Mouse (Mus musculus): ENCODE measurements around the gene Smarcd3. TPM values are rescaled to one million over a fixed set of nuclear protein-coding genes. Genes with fewer than 3 reads are reported as not detected.

Smarcd3 gene
- total RNA-seq (2015) (not detected in 2 replicates), total RNA-seq (2017) (0.07 TPM in 1 of 2 replicates, not detected in the other)

DNA sequence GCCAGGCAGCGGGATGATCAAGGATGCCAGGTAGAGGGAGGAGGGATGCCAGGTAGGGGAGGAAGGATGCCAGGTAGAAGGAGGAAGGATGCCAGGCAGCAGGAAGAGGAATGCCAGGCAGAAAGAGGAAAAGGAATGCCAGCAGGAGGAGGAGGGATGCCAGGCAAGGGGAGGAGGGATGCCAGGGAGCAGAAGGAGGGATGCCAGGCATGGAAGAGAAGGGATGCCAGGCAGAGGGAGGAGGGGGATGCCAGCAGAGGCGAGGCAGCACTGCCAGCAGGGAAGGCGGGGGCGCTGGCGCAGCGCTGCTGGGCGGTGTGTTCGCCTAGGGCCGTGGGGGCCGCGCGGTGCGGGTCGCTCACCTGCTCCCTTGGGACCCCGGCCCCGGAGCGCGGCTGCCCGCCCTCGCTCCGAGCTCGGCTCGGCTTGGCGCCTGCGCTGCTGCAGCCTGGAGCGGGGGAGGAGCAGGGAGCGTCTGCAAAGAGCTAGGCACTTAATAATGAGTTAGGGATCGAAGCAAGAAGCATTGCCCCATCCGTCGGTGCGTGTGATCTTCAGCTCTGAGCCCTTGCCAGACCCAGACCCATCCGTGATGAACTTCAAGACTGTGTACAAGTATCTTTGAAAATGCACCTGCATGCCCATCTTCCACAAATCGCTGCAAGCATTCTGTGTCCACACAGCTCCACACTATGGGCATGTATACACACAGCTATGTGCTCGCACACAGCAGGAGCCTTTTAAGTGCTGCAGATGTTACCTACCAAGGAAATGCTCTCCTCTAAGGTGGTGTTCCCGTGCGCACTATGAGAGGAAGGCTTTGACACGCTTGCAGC is at the start of gene Smarcd3:
Gene Smarcd3, minus strand, starts transcription at position 426 of the 836 bp plus-strand sequence.
- ATAC-seq (ENCODE audit: poor library complexity, severe bottlenecking), result no peak

DNA sequence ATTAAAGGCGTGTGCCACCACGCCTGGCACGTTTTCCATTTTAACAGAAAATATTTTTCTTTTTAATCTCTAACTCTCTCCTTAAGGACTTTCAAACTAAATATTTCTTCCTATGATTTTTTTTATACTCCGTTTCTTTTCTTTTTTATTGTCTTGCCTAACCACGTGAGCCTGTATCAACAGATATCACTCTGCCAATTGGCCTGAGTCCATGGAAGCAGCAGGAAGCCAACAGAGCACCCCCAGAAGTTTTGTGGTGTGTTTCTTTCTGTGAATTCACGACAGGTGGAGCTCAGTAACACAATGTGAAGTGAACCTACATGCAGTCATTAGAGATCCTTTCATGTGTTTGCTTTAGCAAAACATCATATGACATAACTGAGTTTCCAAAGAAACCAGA is 37.2 kb upstream of the Smarcd3 start:
- ATAC-seq (ENCODE audit: poor library complexity, severe bottlenecking), result no peak

DNA sequence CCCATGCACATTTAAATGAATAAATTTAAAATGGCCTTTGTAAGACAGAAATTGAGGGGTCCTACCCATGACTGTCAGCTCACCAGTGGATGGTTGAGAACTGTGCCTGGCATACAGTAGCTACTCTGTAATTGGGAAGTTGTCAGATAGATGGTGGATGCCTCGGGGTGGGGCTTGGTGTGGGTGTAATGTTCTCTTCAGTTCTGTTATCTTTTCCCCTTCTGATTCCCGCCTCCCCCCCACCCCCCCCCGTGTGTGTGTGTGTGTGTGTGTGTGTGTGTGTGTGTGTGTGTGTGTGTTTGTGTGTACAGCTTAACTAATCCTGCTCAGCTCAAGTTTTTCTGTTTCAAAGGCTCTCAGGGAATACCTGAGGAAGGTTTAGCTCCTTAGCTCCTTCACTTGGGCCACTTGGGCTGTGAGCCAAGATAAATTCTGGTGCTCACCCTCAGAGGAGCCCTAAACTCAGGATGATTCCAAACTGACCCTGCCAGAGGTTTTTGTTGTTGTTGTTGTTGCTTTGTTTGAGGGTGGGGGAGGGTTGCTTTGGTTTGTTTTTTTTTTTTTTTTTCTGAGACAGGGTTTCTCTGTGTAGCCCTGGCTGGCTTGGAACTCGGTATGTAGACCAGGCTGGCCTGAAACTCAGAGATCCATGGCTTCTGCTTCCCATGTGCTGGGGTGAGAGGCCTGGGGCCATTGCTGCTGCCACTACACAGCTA is 35.7 kb upstream of the Smarcd3 start:
- no peak for ATAC-seq (ENCODE audit: poor library complexity, severe bottlenecking)

DNA sequence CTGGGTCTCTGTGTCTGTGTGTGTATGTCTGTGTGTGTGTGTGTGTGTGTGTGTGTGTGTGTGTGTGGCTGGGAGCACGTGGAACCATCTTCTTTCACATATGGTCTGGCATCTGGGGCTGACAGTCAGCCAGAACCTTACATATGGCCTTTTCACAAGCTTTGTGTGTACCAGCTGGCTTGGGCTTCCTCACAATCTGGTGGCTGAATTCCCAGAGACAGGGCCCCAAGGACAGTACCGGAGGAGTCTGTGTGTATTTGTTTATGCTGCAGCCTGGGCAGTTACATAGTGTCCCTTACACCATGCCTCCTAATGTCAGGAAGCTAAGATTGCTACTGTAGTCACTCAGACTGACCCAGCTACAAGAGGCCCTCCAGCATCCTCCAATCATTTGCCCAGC is 32.9 kb upstream of the Smarcd3 start:
- no peak for ATAC-seq (ENCODE audit: poor library complexity, severe bottlenecking)

DNA sequence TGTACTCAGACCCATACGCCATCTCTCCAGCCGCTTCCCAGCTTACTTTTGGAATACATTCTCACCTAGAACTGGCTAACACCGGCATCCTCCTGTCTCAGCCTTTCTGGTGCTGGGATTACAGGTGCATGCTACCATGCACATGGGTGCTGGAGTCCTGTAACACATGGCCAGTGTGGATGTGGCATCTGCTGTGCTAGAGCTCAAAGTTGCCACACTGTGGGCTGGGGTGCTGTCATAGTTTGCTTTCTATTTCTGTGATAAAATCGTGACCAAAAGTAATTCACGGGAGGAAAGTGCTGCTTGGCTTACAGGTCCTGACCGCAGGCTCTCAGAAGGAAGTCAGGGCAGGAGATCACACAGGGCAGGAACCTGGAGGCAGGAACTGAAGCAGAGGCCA is 30.3 kb upstream of the Smarcd3 start:
- ATAC-seq (ENCODE audit: poor library complexity, severe bottlenecking), result no peak

DNA sequence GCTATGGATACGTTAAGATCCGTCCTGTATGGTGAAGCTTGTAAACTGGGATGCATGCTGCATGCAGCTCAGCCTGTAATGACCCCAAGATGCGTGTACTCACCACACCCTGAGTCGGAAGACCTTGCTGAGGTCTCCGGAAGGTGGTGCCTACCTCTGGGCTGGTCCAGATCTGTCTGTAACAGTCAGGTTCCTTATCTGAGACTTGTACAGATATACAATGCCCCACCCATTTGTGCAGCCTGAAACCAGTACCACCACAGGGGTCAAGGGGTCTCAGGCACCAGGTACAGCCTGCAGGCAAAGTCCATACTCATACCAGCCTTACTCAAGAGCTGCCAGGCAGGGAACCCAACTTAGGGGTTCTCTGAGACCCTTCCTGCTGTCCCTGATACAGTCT is 28.6 kb upstream of the Smarcd3 start:
- no peak for ATAC-seq (ENCODE audit: poor library complexity, severe bottlenecking)

DNA sequence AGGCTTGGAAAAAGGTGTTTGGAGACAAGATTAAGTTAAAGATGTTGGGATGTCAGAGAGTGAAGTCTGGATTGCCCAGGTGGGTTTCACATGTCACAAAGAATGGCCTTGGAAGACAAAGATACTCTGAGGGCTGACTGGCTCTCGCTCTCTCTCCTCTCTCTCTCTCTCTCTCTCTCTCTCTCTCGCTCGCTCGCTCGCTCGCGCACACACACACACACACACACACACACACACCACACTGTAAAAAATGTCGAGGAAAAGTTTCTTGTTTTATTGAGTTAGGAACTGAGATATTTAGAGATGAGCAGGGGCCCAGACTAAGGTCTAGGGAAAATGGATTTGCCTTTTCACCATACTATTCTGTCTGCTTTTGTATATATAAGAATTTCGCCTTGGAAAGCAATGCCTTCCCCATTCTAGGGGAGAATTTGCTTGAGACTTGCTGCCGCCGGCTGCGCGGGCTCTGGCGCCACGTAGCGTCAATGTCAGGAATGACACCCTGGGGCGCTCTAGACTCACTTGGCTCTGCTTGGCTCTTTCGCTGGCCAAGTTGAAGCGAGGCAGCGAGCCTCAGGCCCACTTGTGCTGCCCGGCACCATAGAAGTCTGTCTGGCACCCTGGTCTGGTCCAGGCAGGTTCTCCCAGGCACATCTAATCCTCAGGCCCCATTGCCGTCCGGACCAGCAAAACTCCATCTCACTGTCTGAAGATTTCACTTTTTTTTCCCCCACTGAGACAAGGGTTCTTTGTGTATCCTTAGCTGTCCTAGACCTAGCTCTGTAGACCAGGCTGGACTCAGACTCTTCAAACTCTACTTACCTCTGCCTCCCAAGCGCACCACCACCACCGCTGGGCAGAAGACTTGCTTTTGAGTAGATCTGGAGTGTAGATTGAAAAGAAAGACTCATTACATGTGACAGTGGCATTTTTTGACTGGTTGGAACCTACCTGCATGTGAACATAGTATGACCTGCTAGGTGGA is 27.8 kb upstream of the Smarcd3 start:
- ATAC-seq (ENCODE audit: poor library complexity, severe bottlenecking), result peak; percentile 91

DNA sequence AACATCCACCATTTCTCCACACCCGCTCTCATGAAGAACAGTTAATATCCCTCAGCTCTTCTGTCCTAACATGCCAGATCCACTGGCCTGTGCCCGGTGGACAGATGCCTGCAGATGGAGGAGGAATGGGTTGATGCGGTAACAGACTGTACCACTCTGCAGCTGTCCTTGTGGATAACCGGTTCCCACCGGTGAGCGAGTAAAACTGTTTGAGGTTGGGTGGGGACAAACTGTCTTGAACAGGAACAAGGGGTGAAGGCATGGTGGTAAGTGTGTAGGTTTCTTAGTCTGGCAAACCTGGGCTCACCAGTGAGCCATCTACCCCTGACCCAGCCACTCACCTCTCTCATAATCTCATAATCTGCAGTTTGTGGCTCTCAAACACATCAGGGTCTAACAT is 27.1 kb upstream of the Smarcd3 start:
- ATAC-seq (ENCODE audit: poor library complexity, severe bottlenecking), result no peak

DNA sequence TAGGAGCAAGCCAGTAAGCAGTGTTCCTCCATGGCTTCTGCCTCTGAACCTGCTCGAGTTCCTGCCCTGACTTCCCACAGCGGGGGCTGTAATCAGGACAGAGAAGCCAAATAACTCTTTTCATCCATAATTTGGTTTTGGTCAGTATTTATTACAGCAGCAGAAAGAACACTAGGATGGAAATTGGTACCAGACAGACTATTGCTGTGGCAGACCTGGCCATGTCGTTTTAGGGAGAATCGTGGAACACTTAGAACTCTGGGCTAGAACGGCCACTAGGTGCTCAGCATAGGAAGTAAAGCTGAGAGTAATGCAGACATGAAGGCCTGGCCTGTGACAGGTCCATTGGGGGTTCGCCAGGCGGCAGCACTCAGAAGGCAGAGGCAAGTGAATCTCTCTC is 25.5 kb upstream of the Smarcd3 start:
- ATAC-seq (ENCODE audit: poor library complexity, severe bottlenecking), result no peak

DNA sequence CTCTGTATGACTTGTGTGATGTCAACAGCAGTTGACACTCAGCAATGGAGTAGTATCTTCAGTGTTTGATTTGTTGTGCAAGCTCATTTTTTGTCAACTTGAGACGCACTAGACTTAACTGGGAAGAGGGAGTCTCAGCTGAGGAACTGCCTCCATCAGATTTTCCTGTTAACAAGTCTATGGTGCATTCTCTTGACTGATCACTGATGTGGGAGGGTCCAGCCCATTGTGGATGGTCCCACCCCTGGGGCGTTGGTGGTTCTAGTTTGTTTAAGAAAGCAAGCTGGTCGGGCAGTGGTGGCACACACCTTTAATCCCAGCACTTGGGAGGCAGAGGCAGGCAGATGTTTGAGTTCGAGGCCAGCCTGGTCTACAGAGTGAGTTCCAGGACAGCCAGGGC is 25.0 kb upstream of the Smarcd3 start:
- ATAC-seq (ENCODE audit: poor library complexity, severe bottlenecking), result no peak

DNA sequence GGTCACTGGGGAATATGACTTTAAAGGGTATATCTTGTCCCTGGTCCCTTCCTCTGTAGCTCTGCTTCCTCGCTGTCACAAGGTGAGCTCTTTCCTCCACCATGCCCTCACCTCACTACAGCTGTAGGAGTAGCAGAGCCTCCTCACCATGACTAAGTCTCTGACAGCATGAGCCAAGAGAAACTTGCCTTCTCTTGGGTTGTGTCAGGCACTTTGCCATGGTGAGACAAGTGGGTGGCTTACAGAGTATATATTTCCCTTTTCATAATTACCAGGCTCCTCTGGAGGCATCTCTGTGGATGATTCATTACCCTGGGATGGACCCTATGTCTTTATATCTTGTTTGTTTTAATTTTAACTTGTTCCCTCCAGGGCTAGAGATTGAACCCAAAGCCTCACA is 21.2 kb upstream of the Smarcd3 start:
- ATAC-seq (ENCODE audit: poor library complexity, severe bottlenecking), result no peak

DNA sequence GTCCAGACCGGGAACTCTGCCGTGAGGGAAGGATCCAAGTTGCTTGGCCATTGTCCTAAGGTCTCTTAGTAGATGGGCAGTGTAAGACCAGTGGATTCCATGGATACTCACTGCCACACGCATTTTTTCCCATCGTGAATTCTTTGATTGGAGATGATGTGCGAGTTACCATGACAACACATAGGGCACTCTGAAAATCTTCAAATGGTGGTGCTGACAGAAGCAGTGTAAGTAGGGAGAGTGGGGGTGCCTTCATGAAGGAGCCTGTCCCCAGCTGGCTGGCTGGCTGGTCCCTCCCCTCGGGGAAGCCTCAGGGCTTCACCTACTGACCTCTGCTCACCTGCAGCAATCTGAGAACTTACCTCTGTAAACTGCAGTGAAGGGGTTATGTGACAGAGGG is 14.9 kb upstream of the Smarcd3 start:
- no peak for ATAC-seq (ENCODE audit: poor library complexity, severe bottlenecking)

DNA sequence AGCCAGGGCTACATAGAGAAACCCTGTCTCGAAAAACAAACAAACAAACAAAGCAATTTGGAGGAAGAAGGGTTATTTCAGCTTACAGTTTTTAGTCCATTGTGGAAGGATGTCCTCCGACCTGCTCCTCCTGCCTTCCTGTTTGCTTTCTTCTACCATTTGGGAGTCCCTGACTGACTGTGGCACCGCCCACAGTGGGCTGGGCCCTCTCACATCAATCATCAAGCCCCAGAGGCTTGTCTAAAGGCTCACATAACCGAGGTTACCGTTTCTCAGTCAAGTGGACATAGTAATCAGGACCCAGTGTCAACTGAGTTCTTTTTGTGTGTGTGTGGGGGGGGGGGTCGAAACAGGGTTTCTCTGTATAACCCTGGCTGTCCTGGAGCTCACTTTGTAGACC is 13.9 kb upstream of the Smarcd3 start:
- no peak for ATAC-seq (ENCODE audit: poor library complexity, severe bottlenecking)

DNA sequence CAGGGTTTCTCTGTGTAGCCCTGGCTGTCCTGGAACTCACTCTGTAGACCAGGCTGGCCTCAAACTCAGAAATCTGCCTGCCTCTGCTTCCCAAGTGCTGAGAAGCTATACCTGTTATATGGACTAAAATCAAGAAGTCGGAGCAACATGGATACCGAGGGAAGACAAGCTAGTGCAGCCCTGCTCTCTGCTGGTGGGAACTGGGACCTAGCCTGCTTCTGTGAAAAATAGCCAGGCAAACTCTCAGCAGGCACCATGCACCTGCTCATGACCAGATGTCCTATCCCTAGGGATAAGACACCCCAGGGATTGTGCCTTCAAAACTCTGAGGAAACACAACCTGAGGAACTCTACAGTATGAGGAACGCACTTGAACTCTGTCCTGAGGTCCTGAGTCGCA is 12.8 kb upstream of the Smarcd3 start:
- no peak for ATAC-seq (ENCODE audit: poor library complexity, severe bottlenecking)

DNA sequence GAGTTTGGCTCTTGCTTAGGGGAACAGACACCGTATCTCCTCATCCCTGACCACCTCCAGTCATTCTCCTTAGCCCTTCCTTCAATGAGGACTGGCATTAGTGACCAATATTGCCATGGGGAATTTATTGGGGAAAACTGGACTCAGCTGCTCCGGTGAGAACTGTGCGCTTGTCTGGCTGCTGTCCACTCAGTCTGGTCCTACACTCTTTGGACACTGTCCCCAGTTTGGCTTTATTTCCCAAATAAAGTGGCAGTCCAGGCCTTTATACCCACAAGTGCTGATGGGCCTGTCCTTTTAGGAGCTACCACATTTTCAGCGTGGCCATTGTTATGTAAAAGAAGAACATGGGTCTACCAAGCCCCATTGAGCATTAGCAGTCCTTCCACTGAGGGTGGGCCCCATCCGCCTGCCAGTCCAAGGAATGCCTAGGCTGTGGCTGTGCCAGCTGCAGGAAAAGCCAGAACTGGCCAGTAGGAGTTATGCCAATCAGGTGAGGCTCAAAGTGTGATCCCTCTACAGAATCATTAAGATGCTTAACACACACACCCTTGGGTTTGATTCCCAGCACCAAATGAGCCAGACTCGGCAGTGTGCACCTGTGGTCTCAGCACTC is 11.4 kb upstream of the Smarcd3 start:
- ATAC-seq (ENCODE audit: poor library complexity, severe bottlenecking), result no peak

DNA sequence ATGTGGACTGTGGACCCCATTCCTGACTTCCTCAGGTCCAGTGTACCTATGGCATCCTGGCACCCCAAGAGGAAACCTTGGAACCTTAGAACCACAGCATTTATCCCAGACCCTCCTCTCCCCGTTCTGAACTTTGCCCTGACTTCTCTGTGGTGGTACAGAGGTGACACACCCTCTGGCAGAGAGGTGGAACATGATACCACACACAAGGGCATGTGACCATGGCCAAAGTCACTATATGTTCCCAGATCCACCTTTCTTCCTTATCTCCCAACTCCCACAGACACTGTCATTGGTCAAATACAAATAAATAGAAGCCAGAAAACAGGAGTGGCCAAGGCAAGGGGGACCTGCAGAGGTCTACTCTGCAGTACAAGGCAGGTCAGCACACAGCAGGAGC is 10.9 kb upstream of the Smarcd3 start:
- no peak for ATAC-seq (ENCODE audit: poor library complexity, severe bottlenecking)

DNA sequence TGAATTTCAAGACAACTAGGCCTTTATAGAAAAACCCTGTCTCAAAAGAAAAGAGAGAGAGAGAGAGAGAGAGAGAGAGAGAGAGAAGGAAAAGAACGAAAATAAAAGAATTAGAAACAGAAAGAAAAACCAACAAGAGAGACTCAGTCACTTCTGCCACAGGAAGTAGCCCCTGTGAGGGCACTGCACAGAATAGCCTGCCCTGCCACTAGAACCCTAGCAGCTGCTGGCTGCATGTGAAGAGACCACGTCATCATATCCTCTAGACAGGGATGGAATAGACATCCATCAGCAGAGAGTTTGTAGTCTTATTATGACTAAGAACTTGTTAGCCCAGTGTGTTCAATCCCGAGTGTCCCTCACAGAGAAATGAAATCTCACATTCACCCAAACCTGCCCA is 5.5 kb upstream of the Smarcd3 start:
- no peak for ATAC-seq (ENCODE audit: poor library complexity, severe bottlenecking)

DNA sequence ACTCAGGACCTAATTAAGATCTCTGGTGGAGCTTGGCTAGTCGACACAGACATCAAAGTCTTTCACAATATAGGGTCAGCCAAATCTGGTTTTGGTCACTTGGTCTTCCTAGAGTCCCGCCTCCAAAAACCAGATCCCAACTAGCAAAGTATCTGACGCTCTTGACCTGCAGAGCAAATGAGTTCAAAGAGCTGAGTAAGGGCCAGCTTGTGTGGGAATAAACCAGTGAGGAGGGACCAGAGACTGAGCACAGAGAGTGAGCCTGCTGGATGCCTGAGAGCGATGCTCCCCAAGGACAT is 560 bp upstream of the Smarcd3 start:
- no peak for ATAC-seq (ENCODE audit: poor library complexity, severe bottlenecking)

DNA sequence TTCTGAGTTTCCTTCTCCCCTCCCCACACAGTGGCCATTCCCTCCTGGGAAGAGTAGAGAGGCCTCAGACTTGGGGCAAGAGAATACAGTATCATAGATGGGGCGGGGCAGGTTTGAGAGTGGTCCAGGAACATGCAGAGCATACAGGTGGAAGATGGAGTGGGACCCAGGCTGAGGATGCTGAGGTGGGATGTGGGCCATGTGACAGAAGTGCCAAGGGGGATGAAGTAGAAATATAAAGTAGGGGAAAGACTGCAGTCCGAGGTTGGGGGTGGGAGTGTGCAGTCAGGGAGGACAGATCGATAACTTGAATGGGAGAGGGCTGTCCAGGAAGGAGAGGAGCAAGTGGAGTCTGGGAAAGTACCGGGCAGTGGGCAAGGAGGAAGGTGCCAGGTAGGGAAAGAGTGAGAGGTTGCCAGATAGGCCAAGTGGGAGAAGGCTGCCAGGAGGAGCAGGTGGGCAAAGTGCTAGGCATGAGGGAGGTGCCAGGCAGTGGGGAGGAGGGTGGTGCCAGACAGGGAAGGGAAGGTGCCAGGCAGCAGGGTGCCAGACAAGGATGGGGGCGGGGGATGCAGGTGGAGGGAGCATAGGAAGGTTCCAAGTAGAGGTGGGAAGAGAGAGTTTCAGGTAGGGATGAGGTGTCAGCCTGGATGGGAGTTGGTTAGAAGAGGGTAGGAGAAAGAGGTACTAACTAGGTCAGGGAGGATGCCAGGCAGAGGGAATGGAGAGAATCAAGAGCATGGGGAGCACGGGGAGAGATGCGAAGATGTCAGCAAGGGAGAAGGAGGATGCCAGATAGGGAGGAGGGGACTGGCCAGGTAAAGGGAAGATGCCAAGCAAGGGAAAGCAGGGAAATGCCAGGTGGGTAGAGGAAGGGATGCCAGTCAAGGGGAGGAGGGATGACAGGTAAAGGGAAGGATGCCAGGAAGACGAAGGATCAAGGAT is 898 bp downstream of the Smarcd3 start:
- ATAC-seq (ENCODE audit: poor library complexity, severe bottlenecking), result no peak
